Mouse (Mus musculus) midbrain, embryonic 16.5 days (tissue): ENCODE results near the gene Plekhd1. TPM values are rescaled to one million over a fixed set of nuclear protein-coding genes. Genes with fewer than 3 reads are reported as not detected.

Experiments
- ATAC-seq: fragments of 200-750 bp; cut with Nextera tagmentation; 2 replicates; pipeline ENCODE4 v1.8.0; 2017; ENCODE audit warnings: moderate TSS enrichment
- H3K27ac ChIP-seq: fragments of 300-500 bp; sonication (generic); 2 replicates; pipeline ENCODE4 v1.5.1; 2014; ENCODE audit warnings: mild to moderate bottlenecking, low read length, mixed read lengths
- H3K27me3 ChIP-seq: fragments of 300-500 bp; sonication (generic); 2 replicates; pipeline ENCODE4 v1.6.1; 2014; ENCODE audit warnings: low read depth, low read length, mixed read lengths; ENCODE audit not compliant: control insufficient read depth, insufficient read depth
- H3K36me3 ChIP-seq: fragments of 300-500 bp; sonication (generic); 2 replicates; pipeline ENCODE4 v1.6.1; 2014; ENCODE audit warnings: mild to moderate bottlenecking, low read length, moderate library complexity, mixed read lengths; ENCODE audit not compliant: control insufficient read depth, insufficient read depth
- H3K4me1 ChIP-seq: fragments of 300-500 bp; sonication (generic); 2 replicates; pipeline ENCODE4 v1.6.1; 2014; ENCODE audit warnings: mild to moderate bottlenecking, low read length, mixed read lengths; ENCODE audit not compliant: control insufficient read depth, insufficient read depth
- H3K4me2 ChIP-seq: fragments of 300-500 bp; sonication (generic); 2 replicates; pipeline ENCODE4 v1.6.1; 2014; ENCODE audit warnings: mild to moderate bottlenecking, low read length, mixed read lengths
- H3K4me3 ChIP-seq: fragments of 300-500 bp; sonication (generic); 2 replicates; pipeline ENCODE4 v1.5.1; 2014; ENCODE audit warnings: low read depth, mild to moderate bottlenecking, low read length, moderate library complexity, mixed read lengths
- H3K9ac ChIP-seq: fragments of 300-500 bp; sonication (generic); 2 replicates; pipeline ENCODE4 v1.6.1; 2014; ENCODE audit warnings: low read depth, low read length, mixed read lengths
- H3K9me3 ChIP-seq: fragments of 300-500 bp; sonication (generic); replicated peaks from 2 replicates; pipeline ENCODE4 v1.6.1; 2014; ENCODE audit warnings: mild to moderate bottlenecking, low read length, mixed read lengths; ENCODE audit not compliant: control insufficient read depth, poor library complexity, severe bottlenecking
- WGBS: fragments of 180-500 bp; shearing (Covaris S2); extraction: QIAGEN DNeasy Blood & Tissue Kit; methylation state at CpG from one replicate; pipeline ENCODE4 v1.1.7; 2014; 5-methylcytosine and 5-hydroxymethylcytosine counted together
- polyA plus RNA-seq: library from polyadenylated mRNA; unstranded; fragments of >200 nt; fragmentation: Nextera tagmentation; extraction: Ambion mirVana; gene quantifications from 2 replicates; pipeline ENCODE4 v1.2.1, GENCODE M21; 2015

Gene Plekhd1
- polyA plus RNA-seq, 1 experiment from 2014 or later, result 3.9 TPM

DNA sequence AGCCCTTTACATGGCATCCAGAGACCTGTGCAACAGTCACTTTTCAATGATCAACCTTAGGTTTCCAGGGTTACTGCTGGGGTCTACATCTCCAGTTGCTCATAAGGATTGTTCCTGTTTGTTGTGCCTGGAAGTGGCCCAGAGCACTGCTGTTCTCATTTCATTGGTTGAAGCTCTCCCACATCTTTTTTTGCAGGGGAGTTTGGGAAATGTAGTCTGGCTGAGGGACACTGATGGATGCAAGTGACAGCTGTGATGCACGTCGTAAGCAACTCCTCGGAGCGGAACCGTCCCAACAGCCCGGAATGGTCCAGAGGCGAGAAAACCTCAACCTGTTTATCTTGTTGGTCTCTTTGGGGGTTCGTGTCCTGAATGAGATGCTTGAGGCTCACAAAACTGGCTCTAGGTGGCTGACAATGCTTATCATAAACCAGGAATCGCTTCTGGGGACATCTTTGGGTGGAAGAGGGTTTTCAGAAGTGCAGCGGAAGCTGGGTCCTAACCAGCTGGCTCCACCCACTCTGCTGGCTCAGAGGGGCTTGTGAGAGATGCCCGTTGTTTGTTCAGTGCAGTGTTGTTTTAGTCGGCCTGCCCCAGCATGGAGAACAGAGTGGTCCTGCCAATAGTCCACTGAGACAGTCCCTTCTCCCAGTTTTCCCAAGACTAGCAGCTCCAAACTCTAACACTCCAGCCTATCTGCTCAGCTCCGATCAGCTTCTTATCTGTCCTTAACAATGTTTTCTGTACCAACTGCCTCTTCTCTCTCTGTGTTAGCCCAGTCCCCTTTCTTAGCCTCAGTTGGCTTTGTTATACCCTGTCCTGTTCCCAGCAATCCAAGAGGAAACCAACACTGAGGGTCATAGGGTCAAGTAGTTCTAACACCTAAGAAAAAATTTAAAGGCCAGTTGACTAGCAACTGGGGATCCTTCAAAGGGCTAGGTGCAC lies 42.4 kb downstream of the Plekhd1 start:
- H3K9me3 ChIP-seq, result no peaks in the 10 kb centered on the region
- 64% methylated on average over 13 of the region's 13 CpGs for WGBS
- H3K4me3 ChIP-seq, result no peak overlapping the region
- no peak overlapping the region for H3K4me2 ChIP-seq
- no peaks in the 10 kb centered on the region for H3K27me3 ChIP-seq
- no peak overlapping the region for H3K9ac ChIP-seq
- no peak for ATAC-seq
- H3K4me1 ChIP-seq, result peaks cover 27% of the 10 kb centered on the region
- no peaks in the 10 kb centered on the region for H3K36me3 ChIP-seq
- H3K27ac ChIP-seq, result peak overlapping the region; percentile 40; the same call in 1 of the 2 replicates

DNA sequence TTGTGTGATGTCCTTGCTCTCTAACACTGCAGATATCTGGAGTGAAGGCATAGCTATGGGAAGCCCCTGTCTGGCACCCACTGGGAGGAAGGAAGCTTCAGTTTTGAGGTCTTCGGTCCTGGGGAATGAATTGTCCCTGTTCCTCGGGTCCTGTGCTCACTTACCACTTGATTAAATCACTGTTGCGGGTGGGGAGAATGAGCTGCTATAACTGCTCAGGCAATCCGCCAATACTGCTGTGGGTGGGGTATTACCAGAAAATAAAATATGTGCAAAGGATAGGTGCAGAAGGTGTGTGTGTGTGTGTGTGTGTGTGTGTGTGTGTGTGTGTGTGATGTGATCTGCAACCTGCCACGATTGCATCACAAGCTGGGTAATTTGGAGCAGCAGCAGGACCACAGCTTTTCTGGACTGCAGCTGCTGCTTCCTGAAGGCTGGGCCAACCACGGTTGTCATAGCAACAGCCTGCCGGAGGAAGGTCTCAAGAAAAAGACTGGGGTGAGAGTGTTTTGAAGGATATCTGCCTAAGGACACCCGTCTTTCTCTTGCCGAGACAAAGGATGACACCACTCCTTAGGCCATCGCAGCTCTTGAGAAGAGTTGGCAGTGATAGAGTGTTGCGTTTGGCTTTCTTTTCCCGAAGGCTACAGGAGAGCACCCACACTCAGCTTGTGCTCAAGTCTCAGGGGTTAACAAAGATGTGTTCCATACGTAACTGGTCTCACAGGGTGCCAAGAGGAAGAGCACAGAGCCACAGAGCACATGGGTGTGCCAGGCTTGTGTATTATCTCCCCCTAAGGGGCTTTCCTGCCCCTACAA lies 44.3 kb downstream of the Plekhd1 start:
- ATAC-seq, result peak; percentile 77
- no peaks in the 10 kb centered on the region for H3K27me3 ChIP-seq

DNA sequence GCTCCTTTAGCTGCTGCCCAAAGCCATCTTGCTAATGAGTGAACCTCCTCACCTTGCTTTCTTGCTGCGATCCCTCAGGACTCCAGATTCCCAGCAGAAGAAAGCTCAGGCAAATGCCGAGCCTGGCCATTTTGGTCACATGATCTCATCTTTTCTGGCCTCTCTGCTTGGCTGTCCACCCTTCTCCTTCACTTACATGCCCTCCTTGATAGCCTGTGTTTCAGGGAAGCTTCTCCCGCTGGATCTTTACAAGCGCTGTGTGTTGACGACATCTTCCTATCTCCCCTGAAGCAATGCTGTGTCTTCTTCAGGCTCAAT lies 44.9 kb downstream of the Plekhd1 start:
- ATAC-seq, result no peak
- H3K36me3 ChIP-seq, result no peaks in the 10 kb centered on the region
- peak overlapping the region; percentile 46 for H3K4me2 ChIP-seq
- H3K4me3 ChIP-seq, result no peak overlapping the region
- WGBS, result 59% methylated on average over 5 of the region's 5 CpGs
- peaks cover 25% of the 10 kb centered on the region for H3K4me1 ChIP-seq
- peak overlapping the region; percentile 63; the same call in 1 of the 2 replicates for H3K9ac ChIP-seq
- no peaks in the 10 kb centered on the region for H3K27me3 ChIP-seq
- H3K9me3 ChIP-seq, result no peaks in the 10 kb centered on the region
- peak overlapping the region; percentile 96 for H3K27ac ChIP-seq

More for the DNA sequence above, 44.3 kb downstream of the Plekhd1 start:
- Histone ChIP-seq H3K27ac (peak overlapping the region; percentile 96), H3K4me3 (no peak overlapping the region), H3K9me3 (no peaks in the 10 kb centered on the region), H3K36me3 (no peaks in the 10 kb centered on the region), H3K4me2 (peak overlapping the region; percentile 46), H3K4me1 (peaks cover 25% of the 10 kb centered on the region), H3K9ac (peak overlapping the region; percentile 63)
- WGBS, result 8% methylated on average over 13 of the region's 13 CpGs

DNA sequence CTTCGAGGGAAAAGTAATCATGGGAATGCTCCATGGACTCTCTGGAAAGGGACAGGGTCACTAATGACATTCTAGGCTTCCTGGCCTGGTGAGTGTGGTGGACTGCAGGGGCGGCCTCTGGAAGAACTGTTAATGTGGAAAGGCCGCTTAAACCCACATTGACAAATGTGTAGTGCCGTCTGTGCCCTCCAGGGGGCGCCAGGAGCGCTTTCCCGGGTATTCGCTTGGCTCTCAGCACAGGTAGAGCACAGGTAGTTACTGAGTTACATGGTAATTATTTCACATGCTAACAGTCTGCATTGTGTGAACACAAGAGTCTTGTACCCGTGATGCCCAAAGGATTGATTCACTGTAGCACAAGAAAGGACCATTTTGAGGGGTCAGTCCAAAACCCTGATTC lies 47.1 kb downstream of the Plekhd1 start:
- Histone ChIP-seq H3K27ac (no peak overlapping the region), H3K4me3 (no peak overlapping the region), H3K9me3 (no peaks in the 10 kb centered on the region), H3K36me3 (no peaks in the 10 kb centered on the region), H3K27me3 (no peaks in the 10 kb centered on the region), H3K4me2 (no peak overlapping the region), H3K9ac (no peak overlapping the region), H3K4me1 (peaks cover 25% of the 10 kb centered on the region)
- WGBS, result 42% methylated on average over 9 of the region's 9 CpGs
- no peak for ATAC-seq

DNA sequence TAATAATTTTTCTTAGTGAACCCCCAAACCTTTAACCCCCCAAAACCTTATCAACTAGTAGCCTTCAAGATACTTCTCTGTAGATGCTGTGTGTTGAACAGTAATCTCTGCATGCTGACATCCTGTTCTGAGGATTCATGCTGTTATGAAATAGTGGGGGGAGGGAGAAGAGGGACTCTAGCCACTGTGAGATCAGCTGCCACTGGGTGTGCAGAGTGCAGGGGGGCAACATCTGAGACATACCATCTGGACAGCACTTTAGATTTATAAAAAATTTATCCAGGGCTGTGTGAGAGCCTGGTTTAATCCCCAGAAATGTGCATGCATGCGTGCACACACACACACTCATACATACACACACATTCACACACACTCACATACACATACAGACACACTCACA lies 52.2 kb downstream of the Plekhd1 start:
- no peak for ATAC-seq
- Histone ChIP-seq H3K9ac (no peak overlapping the region), H3K4me3 (no peak overlapping the region), H3K27me3 (no peaks in the 10 kb centered on the region), H3K4me1 (peaks cover 12% of the 10 kb centered on the region), H3K4me2 (no peak overlapping the region), H3K9me3 (no peaks in the 10 kb centered on the region), H3K27ac (no peak overlapping the region), H3K36me3 (no peaks in the 10 kb centered on the region)
- WGBS, result 77% methylated on average over 1 of the region's 1 CpGs

DNA sequence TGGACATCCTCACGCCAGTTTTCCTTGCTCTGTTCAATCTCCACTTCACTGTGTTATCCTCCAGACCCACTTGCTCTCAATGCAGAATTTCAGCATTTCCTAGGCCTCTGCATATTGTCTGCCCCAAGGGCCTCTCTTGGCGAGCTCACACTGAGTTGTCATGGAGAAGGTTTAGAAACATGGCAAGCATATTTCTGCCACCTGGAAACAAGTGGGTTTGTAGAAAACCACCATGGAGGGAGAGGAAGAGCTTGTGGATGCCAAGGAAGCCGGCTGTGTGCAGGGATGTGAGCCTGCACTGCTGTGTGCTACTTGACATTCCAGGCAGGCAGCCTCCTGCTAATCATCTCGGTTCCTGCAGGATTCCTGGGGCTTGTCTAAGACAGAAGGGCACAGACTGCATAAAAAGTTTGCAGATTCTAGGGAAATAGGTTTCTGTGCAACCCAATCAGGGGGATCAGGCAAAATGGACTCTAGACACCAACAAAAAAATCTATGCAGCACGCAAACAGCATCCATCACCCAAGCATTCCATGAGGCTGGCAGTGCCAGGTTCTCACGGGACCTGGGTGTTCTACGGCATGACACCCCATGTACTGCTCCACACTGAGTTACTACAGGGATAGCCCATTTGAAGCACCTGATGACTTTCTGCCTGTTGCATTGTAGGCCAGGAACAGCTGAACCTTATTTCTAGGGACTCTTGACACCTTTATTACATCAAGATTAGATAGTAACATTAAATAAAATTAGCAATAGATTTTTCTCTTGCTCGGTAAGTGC lies 53.8 kb downstream of the Plekhd1 start:
- Histone ChIP-seq H3K9ac (no peak overlapping the region), H3K4me3 (no peak overlapping the region), H3K27ac (peak overlapping the region; percentile 68), H3K36me3 (no peaks in the 10 kb centered on the region), H3K27me3 (no peaks in the 10 kb centered on the region), H3K9me3 (no peaks in the 10 kb centered on the region), H3K4me2 (no peak overlapping the region), H3K4me1 (peaks cover 12% of the 10 kb centered on the region)
- peak; percentile 89 for ATAC-seq
- 41% methylated on average over 8 of the region's 8 CpGs for WGBS

DNA sequence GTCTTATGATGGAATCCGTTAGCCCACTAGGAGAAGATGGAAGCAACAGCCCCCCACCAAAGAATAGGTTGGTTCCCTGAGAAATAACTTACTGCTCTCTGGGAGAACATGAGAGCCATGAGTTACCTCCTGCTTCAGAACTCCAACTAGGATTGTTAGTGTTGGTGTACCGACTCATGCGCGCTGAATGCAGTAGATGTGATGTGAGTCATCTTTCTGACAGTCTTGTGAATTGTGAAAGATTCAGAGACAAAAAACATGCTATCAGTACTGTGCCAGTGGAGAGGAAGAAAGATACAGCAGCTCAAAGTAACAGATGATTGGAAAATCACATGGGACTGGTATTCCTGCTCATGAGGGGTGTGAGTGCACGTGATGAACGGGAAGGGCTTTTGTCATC lies 59.2 kb downstream of the Plekhd1 start:
- H3K36me3 ChIP-seq, result peaks cover 26% of the 10 kb centered on the region
- no peak overlapping the region for H3K4me3 ChIP-seq
- no peaks in the 10 kb centered on the region for H3K27me3 ChIP-seq
- peaks cover 7% of the 10 kb centered on the region; the same call in 1 of the 2 replicates for H3K9me3 ChIP-seq
- H3K27ac ChIP-seq, result no peak overlapping the region
- no peak for ATAC-seq
- 89% methylated on average over 6 of the region's 6 CpGs for WGBS
- H3K9ac ChIP-seq, result no peak overlapping the region
- no peak overlapping the region for H3K4me2 ChIP-seq
- H3K4me1 ChIP-seq, result peaks cover 3% of the 10 kb centered on the region

DNA sequence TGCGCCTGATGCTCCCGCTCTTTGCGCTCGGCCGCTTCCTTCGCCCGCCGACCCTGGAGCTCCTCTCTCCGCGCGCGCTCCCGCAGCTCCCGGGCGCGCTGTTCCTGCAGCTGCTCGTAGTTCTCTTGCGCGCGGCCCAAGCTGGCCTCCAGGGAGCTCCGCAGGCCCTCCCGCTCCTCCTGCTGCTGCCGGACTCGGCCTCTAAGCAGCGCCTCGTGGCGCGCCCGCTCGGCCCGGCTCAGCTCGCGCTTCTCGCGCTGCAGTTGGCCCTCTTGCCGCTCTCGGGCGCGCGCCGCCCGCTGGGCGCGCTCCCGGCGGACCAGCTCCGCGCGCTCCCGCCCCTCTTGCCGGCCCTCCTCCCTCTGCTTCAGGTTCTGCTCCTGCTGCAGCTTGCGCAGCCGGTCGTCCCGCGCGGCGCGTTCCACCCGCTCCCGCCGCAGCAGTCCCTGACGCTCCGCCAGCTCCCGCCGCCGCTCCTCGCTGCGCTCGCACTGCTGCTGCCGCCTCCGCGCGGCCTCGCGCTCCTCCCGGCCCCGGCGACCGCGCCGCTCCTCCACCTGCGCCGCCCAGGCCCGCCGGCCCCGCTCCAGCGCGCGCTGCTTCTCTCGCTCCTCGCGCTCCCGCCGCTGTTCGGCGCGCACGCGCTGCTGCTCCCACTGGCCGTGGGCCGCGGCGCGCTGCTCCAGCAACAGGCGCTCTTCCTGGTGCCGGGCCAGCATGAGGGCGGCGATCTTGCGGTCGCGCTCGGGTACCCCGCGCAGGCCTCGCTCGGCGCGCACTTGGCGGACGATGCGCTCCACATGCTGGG lies 65.6 kb downstream of the Plekhd1 start:
- Histone ChIP-seq H3K27ac (no peak overlapping the region; the same call in 1 of the 2 replicates), H3K27me3 (no peaks in the 10 kb centered on the region), H3K4me1 (peaks cover 19% of the 10 kb centered on the region), H3K9ac (no peak overlapping the region), H3K36me3 (peaks cover 51% of the 10 kb centered on the region), H3K4me2 (peak overlapping the region; percentile 85), H3K4me3 (peak overlapping the region; percentile 69), H3K9me3 (peaks cover 28% of the 10 kb centered on the region)
- WGBS, result 43% methylated on average over 103 of the region's 122 CpGs
- ATAC-seq, result no peak
